Mouse (Mus musculus): ENCODE measurements around the gene Neu1. TPM values are rescaled to one million over a fixed set of nuclear protein-coding genes. Genes with fewer than 3 reads are reported as not detected.

Neu1 gene
- total RNA-seq, 1 experiment from 2014 or later = 39.9 TPM

DNA sequence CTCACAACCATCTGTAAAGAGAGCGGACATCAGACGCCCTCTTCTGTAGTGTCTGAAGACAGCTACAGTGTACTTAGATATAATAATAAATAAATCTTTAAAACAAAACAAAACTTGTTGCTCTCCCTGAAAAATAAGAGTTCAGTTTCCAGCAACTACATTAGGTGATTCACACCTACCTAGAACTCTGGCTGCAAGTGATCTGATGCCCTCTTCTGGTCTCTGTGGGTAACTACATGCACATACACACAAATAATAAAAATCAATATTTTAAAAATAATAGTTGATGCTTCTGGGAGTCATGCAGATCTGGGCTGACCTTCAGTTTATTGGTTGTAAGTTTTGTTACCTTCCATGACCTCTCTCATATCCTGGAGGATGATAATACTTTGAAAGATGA is 53.2 kb downstream of the Neu1 start:
- ATAC-seq (replicated peaks; ENCODE audit: insufficient number of reproducible peaks, low FRiP score, low TSS enrichment, poor library complexity, severe bottlenecking) = no peak

Other genes starting within 250 kb of the Neu1 start
- gene C4b, start 187.4 kb upstream of the Neu1 start, total RNA-seq (2017) = 0.19 to 0.64 TPM (median 0.19 TPM) in 3 replicates
- gene Cyp21a1, start 126.7 kb upstream of the Neu1 start, total RNA-seq (2017) = not detected in 3 replicates
- 28.8 to 49.5 TPM (median 40.0 TPM) in 3 replicates for gene Stk19, start 94.3 kb upstream of the Neu1 start, total RNA-seq (2017)
- 13.2 to 57.9 TPM (median 29.1 TPM) in 3 replicates for gene Dxo, start 94.2 kb upstream of the Neu1 start, total RNA-seq (2017)
- gene Skiv2l, start 81.0 kb upstream of the Neu1 start, total RNA-seq (2017) = 55.7 to 103 TPM (median 62.4 TPM) in 3 replicates
- gene Nelfe, start 80.9 kb upstream of the Neu1 start, total RNA-seq (2017) = 16.3 to 45.3 TPM (median 33.1 TPM) in 3 replicates
- 1.1 to 4.8 TPM (median 2.8 TPM) in 3 replicates for gene Cfb, start 68.7 kb upstream of the Neu1 start, total RNA-seq (2017)
- gene Zbtb12, start 51.8 kb upstream of the Neu1 start, total RNA-seq (2017) = 0.57 to 1.7 TPM (median 1.6 TPM) in 3 replicates
- not detected in 3 replicates for gene Gm20547, start 49.2 kb upstream of the Neu1 start, total RNA-seq (2017)
- not detected in 3 replicates for gene C2, start 33.0 kb upstream of the Neu1 start, total RNA-seq (2017)
- 92.4 to 105 TPM (median 102 TPM) in 3 replicates for gene Ehmt2, start 32.8 kb upstream of the Neu1 start, total RNA-seq (2017)
- not detected in 3 replicates for gene Slc44a4, start 16.8 kb upstream of the Neu1 start, total RNA-seq (2017)
- gene Hspa1b, start 28.0 kb downstream of the Neu1 start, total RNA-seq (2017) = 12.5 to 375 TPM (median 15.8 TPM) in 3 replicates
- gene Gm20481, start 38.7 kb downstream of the Neu1 start, total RNA-seq (2017) = 1.4 TPM in 1 of 3 replicates, not detected in the others
- gene Hspa1a, start 40.9 kb downstream of the Neu1 start, total RNA-seq (2017) = 4.9 to 201 TPM (median 8.6 TPM) in 3 replicates
- gene Hspa1l, start 41.5 kb downstream of the Neu1 start, total RNA-seq (2017) = 1.1 to 1.7 TPM in 2 of 3 replicates, not detected in the other
- gene Lsm2, start 50.6 kb downstream of the Neu1 start, total RNA-seq (2017) = 9.3 to 13.9 TPM (median 10.6 TPM) in 3 replicates
- 89.9 to 126 TPM (median 116 TPM) in 3 replicates for gene Vars, start 69.7 kb downstream of the Neu1 start, total RNA-seq (2017)
- gene Vwa7, start 85.3 kb downstream of the Neu1 start, total RNA-seq (2017) = not detected in 3 replicates
- gene Sapcd1, start 96.8 kb downstream of the Neu1 start, total RNA-seq (2017) = 1.2 TPM in 1 of 3 replicates, not detected in the others
- gene Msh5, start 115.5 kb downstream of the Neu1 start, total RNA-seq (2017) = 0.76 to 1.6 TPM in 2 of 3 replicates, not detected in the other
- 356 to 514 TPM (median 477 TPM) in 3 replicates for gene Clic1, start 118.7 kb downstream of the Neu1 start, total RNA-seq (2017)
- 1.1 TPM in 1 of 3 replicates, not detected in the others for gene Ddah2, start 127.8 kb downstream of the Neu1 start, total RNA-seq (2017)
- gene Ly6g6c, start 134.1 kb downstream of the Neu1 start, total RNA-seq (2017) = not detected in 3 replicates
- gene Mpig6b, start 134.9 kb downstream of the Neu1 start, total RNA-seq (2017) = 0.57 to 3.1 TPM (median 0.75 TPM) in 3 replicates
- gene Ly6g6e, start 145.6 kb downstream of the Neu1 start, total RNA-seq (2017) = not detected in 3 replicates
- 2.3 TPM in 1 of 3 replicates, not detected in the others for gene Ly6g6d, start 146.8 kb downstream of the Neu1 start, total RNA-seq (2017)
- gene Ly6g6f, start 154.4 kb downstream of the Neu1 start, total RNA-seq (2017) = 0.39 TPM in 1 of 3 replicates, not detected in the others
- gene Abhd16a, start 158.0 kb downstream of the Neu1 start, total RNA-seq (2017) = 24.3 to 47.0 TPM (median 28.3 TPM) in 3 replicates
- not detected in 3 replicates for gene Ly6g5c, start 177.0 kb downstream of the Neu1 start, total RNA-seq (2017)
- gene Ly6g5b, start 184.2 kb downstream of the Neu1 start, total RNA-seq (2017) = not detected in 3 replicates
- 62.4 to 126 TPM (median 65.8 TPM) in 3 replicates for gene Gpank1, start 190.2 kb downstream of the Neu1 start, total RNA-seq (2017)
- gene Csnk2b, start 190.8 kb downstream of the Neu1 start, total RNA-seq (2017) = 188 to 293 TPM (median 226 TPM) in 3 replicates
- 33.5 to 43.7 TPM (median 42.6 TPM) in 3 replicates for gene D17H6S53E, start 195.1 kb downstream of the Neu1 start, total RNA-seq (2017)
- gene Apom, start 200.8 kb downstream of the Neu1 start, total RNA-seq (2017) = 1.4 TPM in 1 of 3 replicates, not detected in the others
- gene Bag6, start 203.9 kb downstream of the Neu1 start, total RNA-seq (2017) = 72.4 to 192 TPM (median 104 TPM) in 3 replicates
- 21.3 to 57.6 TPM (median 32.1 TPM) in 3 replicates for gene Prrc2a, start 233.6 kb downstream of the Neu1 start, total RNA-seq (2017)
- gene Aif1, start 244.8 kb downstream of the Neu1 start, total RNA-seq (2017) = 20.7 to 64.8 TPM (median 31.9 TPM) in 3 replicates